Mouse (Mus musculus) ES-Bruce4 (cell line): ENCODE measurements around the gene Traf2.

Source experiments
- CTCF ChIP-seq: IDR thresholded peaks from one replicate; pipeline ENCODE4 v1.8.1; 2011; ENCODE audit warnings: low read depth, low read length
- EP300 ChIP-seq: IDR thresholded peaks from 2 replicates; pipeline ENCODE4 v1.6.1; 2011; ENCODE audit warnings: low read depth, low read length; ENCODE audit not compliant: insufficient read depth

DNA sequence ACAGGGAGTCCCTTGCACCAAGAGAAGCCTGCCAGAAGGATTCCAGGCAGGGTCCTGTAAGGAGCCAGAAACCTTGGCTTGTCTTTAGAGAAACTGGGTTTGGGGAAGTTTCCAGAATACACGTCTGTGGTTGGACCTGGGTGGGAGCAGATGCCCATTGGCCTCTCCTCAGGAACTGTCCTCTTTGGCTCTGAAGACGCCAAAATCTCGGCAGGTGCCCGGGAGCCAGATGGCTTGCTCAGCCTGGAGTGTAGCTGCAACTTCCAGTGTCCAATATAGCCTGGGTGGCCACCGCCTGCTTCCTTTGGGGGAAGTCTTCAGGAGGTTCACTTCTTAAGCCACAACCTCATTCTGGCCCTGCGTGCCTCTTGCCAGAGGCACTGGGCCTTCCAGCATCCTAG, 35.2 kb upstream of the Traf2 start:
- TF ChIP-seq EP300, result no peak
- TF ChIP-seq CTCF, result no peak
